Mouse (Mus musculus): ENCODE results near the gene Wipf1. TPM values are rescaled to one million over a fixed set of nuclear protein-coding genes. Genes with fewer than 3 reads are reported as not detected.
A peak's percentile ranks its signal among the peaks of the same experiment; 100 is the strongest.

Wipf1 gene
- polyA plus RNA-seq, 1 experiment from 2014 or later: 21.5 TPM

DNA sequence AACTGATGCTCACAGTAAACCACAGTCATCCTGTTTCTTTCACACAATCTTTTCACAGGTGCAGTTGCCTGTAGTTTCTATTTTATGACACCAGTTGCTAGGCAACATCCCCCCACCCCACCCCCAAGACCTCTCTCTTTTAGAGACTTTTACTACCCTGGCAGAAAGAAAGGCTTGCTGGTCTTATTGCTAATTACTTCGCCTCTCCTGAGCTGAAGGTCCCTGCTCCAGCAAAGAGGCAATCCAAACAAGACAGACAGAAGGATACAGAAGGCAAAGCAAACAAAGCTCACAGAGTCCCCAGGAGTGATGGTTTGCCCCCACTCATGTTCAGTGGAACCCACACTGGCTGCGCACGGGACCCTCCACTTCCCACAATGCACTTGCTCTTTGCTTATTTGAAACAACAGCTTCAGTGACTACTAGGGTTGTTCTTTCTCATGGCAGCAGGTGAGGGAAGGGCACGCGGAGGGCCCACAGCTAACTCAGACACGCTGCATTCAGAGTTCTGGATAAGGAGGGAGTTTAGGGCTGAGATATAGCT lies 79.3 kb downstream of the Wipf1 start:
- Histone ChIP-seq H3K36me3 (ENCODE audit: control insufficient read depth, insufficient read depth, low read length) (no peaks in the 10 kb centered on the region), H3K4me2 (ENCODE audit: low read depth, low read length) (no peak overlapping the region), H3K9ac (ENCODE audit: low read depth, low read length) (no peak overlapping the region), H3K9me3 (ENCODE audit: control insufficient read depth, low read length) (no peaks in the 10 kb centered on the region), H3K4me3 (ENCODE audit: low read depth, low read length) (no peak overlapping the region), H3K27ac (replicated peaks; ENCODE audit: low read depth, low read length) (0 out of 2 replicates have a peak overlapping the region, but pooled peaks have one; percentile 16), H3K4me1 (ENCODE audit: control insufficient read depth, insufficient read depth, low read length) (peaks cover 12% of the 10 kb centered on the region), H3K27me3 (replicated peaks; ENCODE audit: control insufficient read depth, insufficient read depth, low read length) (no peaks in the 10 kb centered on the region)
- DNase-seq (ENCODE audit: low spot score) (peak; percentile 32), ATAC-seq (ENCODE audit: low read depth) (no peak)
- 60% methylated on average over 6 of the region's 6 CpGs for WGBS

DNA sequence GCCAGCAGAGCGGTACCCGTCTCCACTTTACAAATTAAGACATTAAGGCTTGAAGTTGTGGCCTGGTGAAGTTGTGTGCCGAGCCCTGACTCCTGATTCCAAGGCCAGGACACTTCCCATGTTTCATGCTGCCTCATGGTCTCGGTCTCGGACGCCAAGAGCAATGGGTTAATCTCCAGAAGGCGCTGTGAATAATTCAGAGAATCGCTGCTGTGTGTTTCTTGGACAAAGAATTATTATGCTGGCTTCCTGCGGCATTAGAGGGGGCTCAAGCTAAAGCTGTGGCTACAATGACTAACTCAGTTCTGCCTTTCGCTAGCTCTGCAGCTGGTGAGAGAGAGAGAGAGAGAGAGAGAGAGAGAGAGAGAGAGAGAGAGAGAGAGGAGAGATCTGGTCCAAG lies 85.5 kb downstream of the Wipf1 start:
- no peak overlapping the region for H3K27ac ChIP-seq (replicated peaks; ENCODE audit: low read depth, low read length)
- 67% methylated on average over 10 of the region's 10 CpGs for WGBS
- peak; percentile 34 for DNase-seq (ENCODE audit: low spot score)

DNA sequence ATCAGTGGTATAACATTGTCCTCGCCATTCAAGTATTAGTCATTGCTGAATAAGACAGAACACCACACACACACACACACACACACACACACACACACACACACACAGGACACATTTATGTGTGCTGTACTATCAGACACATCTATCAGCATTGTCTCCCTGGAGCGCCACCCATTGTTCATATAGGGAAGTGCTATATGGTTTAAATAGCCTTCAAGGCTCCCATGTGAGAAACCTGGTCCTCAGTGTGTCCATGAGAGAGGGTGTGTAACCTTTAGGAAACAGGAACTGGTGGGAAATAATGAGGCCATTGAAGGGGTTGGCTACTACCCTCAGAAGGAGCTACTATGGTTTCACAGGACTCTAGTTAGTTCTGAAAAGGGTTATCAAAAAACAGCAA lies 87.5 kb downstream of the Wipf1 start:
- Histone ChIP-seq H3K36me3 (ENCODE audit: control insufficient read depth, insufficient read depth, low read length) (peaks cover 50% of the 10 kb centered on the region), H3K4me2 (ENCODE audit: low read depth, low read length) (no peak overlapping the region), H3K9me3 (ENCODE audit: control insufficient read depth, low read length) (no peaks in the 10 kb centered on the region), H3K4me3 (ENCODE audit: low read depth, low read length) (no peak overlapping the region), H3K27ac (replicated peaks; ENCODE audit: low read depth, low read length) (no peak overlapping the region), H3K4me1 (ENCODE audit: control insufficient read depth, insufficient read depth, low read length) (no peaks in the 10 kb centered on the region), H3K9ac (ENCODE audit: low read depth, low read length) (no peak overlapping the region), H3K27me3 (replicated peaks; ENCODE audit: control insufficient read depth, insufficient read depth, low read length) (no peaks in the 10 kb centered on the region)
- WGBS: 70% methylated on average over 2 of the region's 2 CpGs
- DNase-seq (ENCODE audit: low spot score) (no peak), ATAC-seq (ENCODE audit: low read depth) (no peak)

More for the DNA sequence above, 85.5 kb downstream of the Wipf1 start:
- H3K9ac ChIP-seq (ENCODE audit: low read depth, low read length): no peak overlapping the region
- no peaks in the 10 kb centered on the region for H3K9me3 ChIP-seq (ENCODE audit: control insufficient read depth, low read length)
- no peak for ATAC-seq (ENCODE audit: low read depth)
- H3K36me3 ChIP-seq (ENCODE audit: control insufficient read depth, insufficient read depth, low read length): peaks cover 31% of the 10 kb centered on the region
- no peak overlapping the region for H3K4me3 ChIP-seq (ENCODE audit: low read depth, low read length)
- H3K4me2 ChIP-seq (ENCODE audit: low read depth, low read length): no peak overlapping the region
- H3K27me3 ChIP-seq (replicated peaks; ENCODE audit: control insufficient read depth, insufficient read depth, low read length): no peaks in the 10 kb centered on the region
- H3K4me1 ChIP-seq (ENCODE audit: control insufficient read depth, insufficient read depth, low read length): no peaks in the 10 kb centered on the region

GRCm38 (mm10) chr2:73440319-73440718 lies 89.2 kb downstream of the Wipf1 start:
- ATAC-seq (ENCODE audit: low read depth) (no peak), DNase-seq (ENCODE audit: low spot score) (no peak)
- no peak overlapping the region for H3K4me3 ChIP-seq (ENCODE audit: low read depth, low read length)
- H3K9ac ChIP-seq (ENCODE audit: low read depth, low read length): no peak overlapping the region
- peaks cover 66% of the 10 kb centered on the region for H3K36me3 ChIP-seq (ENCODE audit: control insufficient read depth, insufficient read depth, low read length)
- H3K4me1 ChIP-seq (ENCODE audit: control insufficient read depth, insufficient read depth, low read length): no peaks in the 10 kb centered on the region
- no peak overlapping the region for H3K27ac ChIP-seq (replicated peaks; ENCODE audit: low read depth, low read length)
- no peaks in the 10 kb centered on the region for H3K27me3 ChIP-seq (replicated peaks; ENCODE audit: control insufficient read depth, insufficient read depth, low read length)
- H3K9me3 ChIP-seq (ENCODE audit: control insufficient read depth, low read length): no peaks in the 10 kb centered on the region
- WGBS: 71% methylated on average over 2 of the region's 2 CpGs
- no peak overlapping the region for H3K4me2 ChIP-seq (ENCODE audit: low read depth, low read length)

- no peaks in the 10 kb centered on the region for H3K9me3 ChIP-seq (ENCODE audit: control insufficient read depth, low read length)
- no peak overlapping the region for H3K27ac ChIP-seq (replicated peaks; ENCODE audit: low read depth, low read length)
- peaks cover 5% of the 10 kb centered on the region for H3K4me1 ChIP-seq (ENCODE audit: control insufficient read depth, insufficient read depth, low read length)
- no peak overlapping the region; the same call in 1 of the 2 replicates for H3K4me2 ChIP-seq (ENCODE audit: low read depth, low read length)
- no peak overlapping the region for H3K9ac ChIP-seq (ENCODE audit: low read depth, low read length)
- ATAC-seq (ENCODE audit: low read depth) (no peak), DNase-seq (ENCODE audit: low spot score) (no peak)
- no peaks in the 10 kb centered on the region for H3K27me3 ChIP-seq (replicated peaks; ENCODE audit: control insufficient read depth, insufficient read depth, low read length)
- no peak overlapping the region for H3K4me3 ChIP-seq (ENCODE audit: low read depth, low read length)
- H3K36me3 ChIP-seq (ENCODE audit: control insufficient read depth, insufficient read depth, low read length): peaks cover 80% of the 10 kb centered on the region
- WGBS: 49% methylated on average over 14 of the region's 18 CpGs
These were observed 92.6 kb downstream of the Wipf1 start for GRCm38 (mm10) chr2:73436976-73437375.

GRCm38 (mm10) chr2:73435847-73436246 lies 93.7 kb downstream of the Wipf1 start:
- H3K9ac ChIP-seq (ENCODE audit: low read depth, low read length): no peak overlapping the region
- DNase-seq (ENCODE audit: low spot score): no peak
- H3K27me3 ChIP-seq (replicated peaks; ENCODE audit: control insufficient read depth, insufficient read depth, low read length): no peaks in the 10 kb centered on the region
- H3K9me3 ChIP-seq (ENCODE audit: control insufficient read depth, low read length): no peaks in the 10 kb centered on the region
- H3K4me2 ChIP-seq (ENCODE audit: low read depth, low read length): no peak overlapping the region
- H3K4me3 ChIP-seq (ENCODE audit: low read depth, low read length): no peak overlapping the region
- peaks cover 77% of the 10 kb centered on the region for H3K36me3 ChIP-seq (ENCODE audit: control insufficient read depth, insufficient read depth, low read length)
- no peak for ATAC-seq (ENCODE audit: low read depth)
- H3K4me1 ChIP-seq (ENCODE audit: control insufficient read depth, insufficient read depth, low read length): peaks cover 7% of the 10 kb centered on the region
- WGBS: 93% methylated on average over 2 of the region's 2 CpGs
- no peak overlapping the region for H3K27ac ChIP-seq (replicated peaks; ENCODE audit: low read depth, low read length)

- Histone ChIP-seq H3K9ac (ENCODE audit: low read depth, low read length) (peak overlapping the region; percentile 5; the same call in 1 of the 2 replicates), H3K4me1 (ENCODE audit: control insufficient read depth, insufficient read depth, low read length) (peaks cover 7% of the 10 kb centered on the region), H3K4me3 (ENCODE audit: low read depth, low read length) (no peak overlapping the region; the same call in 1 of the 2 replicates), H3K9me3 (ENCODE audit: control insufficient read depth, low read length) (no peaks in the 10 kb centered on the region), H3K27me3 (replicated peaks; ENCODE audit: control insufficient read depth, insufficient read depth, low read length) (no peaks in the 10 kb centered on the region), H3K4me2 (ENCODE audit: low read depth, low read length) (peak overlapping the region; percentile 45), H3K27ac (replicated peaks; ENCODE audit: low read depth, low read length) (peak overlapping the region; percentile 76), H3K36me3 (ENCODE audit: control insufficient read depth, insufficient read depth, low read length) (peaks cover 47% of the 10 kb centered on the region)
- DNase-seq (ENCODE audit: low spot score) (peak; percentile 82), ATAC-seq (ENCODE audit: low read depth) (peak; percentile 60)
- 17% methylated on average over 14 of the region's 14 CpGs for WGBS
These were observed 97.6 kb downstream of the Wipf1 start for GRCm38 (mm10) chr2:73431959-73432396.

GRCm38 (mm10) chr2:73428803-73429468 lies 100.6 kb downstream of the Wipf1 start:
- H3K4me2 ChIP-seq (ENCODE audit: low read depth, low read length): no peak overlapping the region
- 45% methylated on average over 21 of the region's 21 CpGs for WGBS

More at GRCm38 (mm10) chr2:73428803-73429468, 100.6 kb downstream of the Wipf1 start:
- Histone ChIP-seq H3K9me3 (ENCODE audit: control insufficient read depth, low read length) (no peaks in the 10 kb centered on the region), H3K9ac (ENCODE audit: low read depth, low read length) (no peak overlapping the region), H3K36me3 (ENCODE audit: control insufficient read depth, insufficient read depth, low read length) (peaks cover 19% of the 10 kb centered on the region), H3K27me3 (replicated peaks; ENCODE audit: control insufficient read depth, insufficient read depth, low read length) (no peaks in the 10 kb centered on the region), H3K4me3 (ENCODE audit: low read depth, low read length) (no peak overlapping the region), H3K27ac (replicated peaks; ENCODE audit: low read depth, low read length) (peak overlapping the region; percentile 69), H3K4me1 (ENCODE audit: control insufficient read depth, insufficient read depth, low read length) (peaks cover 7% of the 10 kb centered on the region)
- ATAC-seq (ENCODE audit: low read depth) (peak; percentile 83; the same call in 1 of the 2 replicates), DNase-seq (ENCODE audit: low spot score) (peak; percentile 78)
